Mouse (Mus musculus): Measurements from ENCODE around the gene Nek6. TPM values are rescaled to one million over a fixed set of nuclear protein-coding genes. Genes with fewer than 3 reads are reported as not detected.

Gene Nek6
- total RNA-seq, 2 experiments from 2014 or later, result 6.8 to 7.5 TPM

DNA sequence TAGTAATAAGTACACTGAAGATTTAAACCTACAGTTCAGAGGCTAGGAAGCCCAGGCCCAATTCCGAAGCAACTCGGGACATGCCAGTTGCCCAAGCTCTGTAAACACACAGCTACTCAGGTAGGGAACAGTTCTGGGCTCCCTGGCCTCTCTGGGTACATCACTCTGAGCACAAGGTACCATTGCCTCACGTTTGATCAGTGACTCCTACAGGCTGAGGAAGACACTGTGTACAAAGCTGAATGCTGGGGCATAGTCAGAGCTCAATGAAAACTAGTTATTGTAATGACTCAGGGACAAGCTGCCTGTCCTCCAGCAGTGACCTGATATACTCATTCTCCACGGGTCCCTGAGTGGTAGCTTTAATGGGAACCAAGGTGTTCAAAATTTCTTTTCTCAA is 109.6 kb downstream of the Nek6 start:
- DNase-seq, result no peak

DNA sequence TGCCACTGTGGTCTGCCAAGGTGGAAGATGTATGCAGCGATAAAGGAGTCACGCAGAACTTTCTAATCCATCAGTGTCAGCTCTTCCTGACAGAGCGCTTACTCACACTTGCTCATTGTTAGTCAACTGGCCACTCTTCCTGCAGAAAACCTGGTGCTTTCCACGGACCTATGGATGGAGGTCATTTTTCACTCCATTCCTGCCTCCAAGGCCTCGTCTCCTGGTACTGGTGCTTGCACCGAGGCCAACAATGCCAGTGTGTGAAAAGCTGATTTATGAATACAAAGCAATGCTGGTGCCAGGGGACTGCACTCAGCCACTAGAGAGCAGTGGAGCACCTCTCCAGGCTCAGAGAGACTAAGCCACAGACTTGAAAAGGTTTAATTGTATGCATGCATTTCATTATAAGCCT is 110.2 kb downstream of the Nek6 start:
- no peak for DNase-seq

GRCm38 (mm10) chr2:38623411-38623810 is 112.0 kb downstream of the Nek6 start:
- DNase-seq, result no peak

GRCm38 (mm10) chr2:38623821-38624590 is 112.6 kb downstream of the Nek6 start:
- no peak for DNase-seq

- DNase-seq, result no peak
Observed at GRCm38 (mm10) chr2:38628801-38629200, 117.4 kb downstream of the Nek6 start.

GRCm38 (mm10) chr2:38629451-38629850 is 118.0 kb downstream of the Nek6 start:
- DNase-seq, result no peak

DNA sequence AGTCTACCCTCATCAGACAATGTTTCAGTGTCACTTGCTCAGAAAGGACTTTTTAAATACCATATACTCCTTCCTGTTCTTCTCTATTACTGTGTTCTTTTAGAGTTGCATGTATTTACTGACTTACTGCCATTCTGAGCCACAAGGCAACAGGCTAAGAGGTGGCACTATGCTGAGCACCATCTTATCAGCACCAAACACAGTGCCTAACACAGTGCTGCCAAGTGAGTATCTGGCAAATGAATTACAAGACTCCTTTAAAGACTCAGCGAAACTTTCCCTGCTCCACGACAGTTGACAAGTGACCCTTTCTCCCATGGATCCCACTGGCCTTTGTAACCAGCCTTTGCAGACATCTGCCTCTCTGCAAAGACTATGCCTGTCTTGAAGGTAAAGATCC is 119.1 kb downstream of the Nek6 start:
- DNase-seq, result no peak

DNA sequence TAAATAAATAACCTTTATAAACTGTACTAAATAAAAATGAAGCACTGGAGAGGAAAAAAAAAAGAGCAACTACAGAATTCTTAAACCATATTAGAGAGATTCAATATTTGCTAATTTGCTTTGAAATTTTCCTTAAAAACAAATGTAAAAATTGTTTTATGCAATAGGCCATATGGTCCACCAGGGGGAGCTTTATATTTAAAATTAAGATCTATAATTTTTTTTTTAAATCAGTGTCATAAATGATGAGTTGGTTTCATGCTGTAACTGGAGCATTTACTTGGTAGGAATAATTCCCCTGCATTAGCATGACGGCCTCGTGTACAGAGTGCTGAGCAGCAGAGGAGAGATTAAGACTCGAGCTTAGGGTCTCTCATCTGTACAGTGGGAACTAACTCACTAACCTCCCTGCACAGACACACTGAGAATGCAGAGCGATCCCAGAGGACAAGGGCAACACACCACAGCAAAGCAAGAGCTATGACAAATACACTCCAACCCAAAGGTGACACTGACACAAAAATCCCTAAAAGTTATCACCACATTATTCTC is 126.3 kb downstream of the Nek6 start:
- DNase-seq, result no peak

DNA sequence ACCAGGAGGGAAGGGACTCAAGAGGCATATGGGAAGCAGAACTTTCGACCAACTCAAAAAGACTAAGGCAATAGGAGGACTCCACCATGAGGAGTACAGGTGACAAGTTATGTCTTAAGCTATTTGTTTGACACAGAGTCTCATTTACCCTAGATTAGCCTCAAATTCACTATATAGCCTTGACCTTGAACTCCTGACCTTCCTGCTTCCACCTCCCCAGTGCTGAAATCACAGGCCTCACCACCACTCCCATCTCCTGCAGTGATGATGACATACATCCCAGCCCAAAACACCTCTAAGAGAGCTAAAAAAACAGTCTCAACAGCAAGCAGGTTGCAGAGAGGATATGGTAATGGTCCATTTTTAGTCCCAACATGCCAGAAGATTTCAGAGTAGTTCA is 130.3 kb downstream of the Nek6 start:
- DNase-seq, result no peak

DNA sequence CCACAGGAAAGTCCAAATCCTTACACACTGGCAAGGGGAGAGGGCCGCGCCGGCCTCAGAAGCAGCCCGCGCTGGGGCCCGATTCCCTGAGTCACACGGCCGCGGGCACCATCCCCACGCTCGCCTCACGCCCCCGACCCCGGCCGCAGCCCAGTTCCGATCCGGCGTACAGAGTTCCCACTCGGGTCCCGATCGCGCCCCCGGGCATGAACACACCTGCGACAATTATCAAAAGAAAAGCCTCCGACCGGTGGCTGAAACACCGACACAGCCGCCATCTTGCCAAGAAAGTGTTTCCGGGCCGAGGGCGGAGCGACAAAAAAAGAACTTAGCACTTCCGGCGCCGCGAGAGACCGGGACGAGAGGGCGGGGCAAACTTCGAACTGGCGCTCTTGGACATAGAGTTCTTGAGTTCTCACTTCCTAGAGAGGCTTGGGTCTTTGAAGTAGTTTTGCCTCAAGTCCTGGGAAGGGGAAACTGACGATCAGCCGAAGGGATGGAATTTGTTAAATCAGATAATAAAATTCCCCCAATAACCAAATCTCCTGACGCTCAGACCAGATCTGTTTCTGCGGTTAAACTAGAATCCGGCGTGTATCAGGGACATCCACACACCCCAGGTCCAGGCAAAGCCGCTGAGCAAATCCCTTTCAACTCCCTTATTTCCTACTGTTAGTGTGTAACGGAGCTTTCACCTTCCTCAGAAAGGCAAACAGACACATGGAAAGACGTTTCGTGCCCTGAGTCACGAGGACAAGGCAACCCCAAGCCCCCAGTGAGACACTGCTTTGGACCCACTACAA is 132.4 kb downstream of the Nek6 start, which contains the start of gene Psmb7:
TSS of gene Psmb7 (minus strand) at position 463 of the 803 bp plus-strand sequence.
- peak; percentile 84 for DNase-seq

Small RNAs within 50 kb of the gene (microRNA-seq; reads per million reads assigned to microRNA genes)
- gene Gm27634 (ENCODE audit: borderline replicate concordance in 2 of 2), result 0 reads per million in 2 experiments

Other genes starting within 250 kb of the Nek6 start
- 10 to 100 TPM; 17.7 to 18.9 TPM for gene Dennd1a, start 224.3 kb upstream of the Nek6 start, total RNA-seq (2021)
- gene Lhx2, start 172.4 kb upstream of the Nek6 start, total RNA-seq (2021), result under 1 TPM; 0.13 to 0.38 TPM
- 100 to 1,000 TPM; 281 to 289 TPM for gene Psmb7, start 132.4 kb downstream of the Nek6 start, total RNA-seq (2021)
- gene Nr5a1, start 202.9 kb downstream of the Nek6 start, total RNA-seq (2021), result not detected

Data from gastrocnemius, postnatal 25 days (tissue).